Mouse (Mus musculus) heart, postnatal 25 days (tissue): ENCODE data around the gene Trim30d. TPM values are rescaled to one million over a fixed set of nuclear protein-coding genes. Genes with fewer than 3 reads are reported as not detected.
"Not testable (repeated sequence)": the region's sequence is repeated elsewhere in the genome, so short reads cannot be mapped to it uniquely, and the experiment has no call there.

Source experiments
- DNase-seq: peaks from one replicate; pipeline ENCODE4 v3.0.0; 2022; ENCODE audit warnings: low spot score
- intact Hi-C: fragments of 180-260 bp; cut with DNase I; formaldehyde crosslinking; loops from one replicate; pipeline ENCODE4 v1.15.1; 2025
- total RNA-seq, 2 experiments: library from RNA; stranded (reverse); gene quantifications; 2 replicates each; pipeline ENCODE4 v1.2.3; 2021

The Trim30d gene
- under 1 TPM; 0.36 to 0.57 TPM for total RNA-seq

DNA sequence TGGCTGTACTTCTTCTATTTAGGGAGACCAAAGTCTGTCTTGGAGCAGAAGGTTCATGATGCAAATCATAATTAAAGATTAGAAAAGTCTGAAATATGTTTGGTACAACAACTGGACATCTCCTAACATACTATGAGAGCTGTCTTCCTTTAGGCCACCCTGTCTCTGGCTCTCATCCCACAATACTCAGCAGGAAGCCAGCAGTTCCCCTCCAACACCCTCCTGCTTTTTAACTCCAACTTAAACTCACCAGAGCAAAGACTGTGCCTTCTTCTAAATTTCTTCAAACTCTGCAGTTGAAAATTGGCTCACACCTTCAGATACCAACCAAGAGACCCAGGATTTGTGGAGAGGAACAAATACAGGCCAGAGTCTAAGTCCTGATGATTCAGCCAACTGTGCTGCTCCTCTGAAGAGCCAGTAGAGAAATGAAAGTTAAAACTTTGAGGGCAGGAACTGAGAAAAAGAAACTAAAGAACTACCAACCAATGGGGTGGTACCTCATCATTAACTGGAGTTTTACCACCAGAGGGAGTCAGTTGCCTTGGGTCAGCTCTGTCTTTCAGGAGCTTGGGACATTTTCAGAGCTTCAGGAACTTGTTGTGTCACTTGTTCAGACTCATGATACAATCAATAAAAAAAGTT, at the start of gene Trim30d:
TSS of gene Trim30d (minus strand) at position 429 of the 645 bp plus-strand sequence.
- intact Hi-C loops, DNase-seq: not testable (repeated sequence)

- no peak for DNase-seq
- intact Hi-C loops = no loop called here
Measured at GRCm38 (mm10) chr7:104552700-104553099, 45.1 kb upstream of the Trim30d start.

- no peak for DNase-seq
- intact Hi-C loops = no loop called here
Measured at GRCm38 (mm10) chr7:104549833-104550232, 42.2 kb upstream of the Trim30d start, which contains the start of gene Olfr651. Gene Olfr651 (plus strand): TSS chr7:104550133.

GRCm38 (mm10) chr7:104501589-104502371, 5.9 kb downstream of the Trim30d start:
- no peak for DNase-seq
- intact Hi-C loops = no loop called here

DNA sequence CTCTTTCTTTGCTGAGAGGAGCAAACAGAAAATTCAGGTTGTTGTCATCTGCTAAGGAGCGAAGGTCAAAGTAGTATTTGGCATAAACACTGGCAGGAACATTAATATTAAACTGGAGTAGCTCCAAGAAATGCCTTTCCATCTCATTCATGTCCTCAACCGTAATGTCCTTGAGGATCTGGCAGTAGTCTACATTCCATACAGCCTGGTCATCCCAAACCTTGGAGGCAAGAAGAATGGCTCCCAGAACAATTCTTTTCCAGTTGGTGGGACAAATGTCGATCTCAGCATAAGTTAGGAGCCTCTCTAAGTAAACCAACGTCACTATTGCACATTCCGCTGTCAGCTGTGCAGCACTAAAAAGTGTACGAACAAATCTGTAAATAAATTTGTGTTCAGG, 6.5 kb downstream of the Trim30d start:
- DNase-seq, intact Hi-C loops: not testable (repeated sequence)

DNA sequence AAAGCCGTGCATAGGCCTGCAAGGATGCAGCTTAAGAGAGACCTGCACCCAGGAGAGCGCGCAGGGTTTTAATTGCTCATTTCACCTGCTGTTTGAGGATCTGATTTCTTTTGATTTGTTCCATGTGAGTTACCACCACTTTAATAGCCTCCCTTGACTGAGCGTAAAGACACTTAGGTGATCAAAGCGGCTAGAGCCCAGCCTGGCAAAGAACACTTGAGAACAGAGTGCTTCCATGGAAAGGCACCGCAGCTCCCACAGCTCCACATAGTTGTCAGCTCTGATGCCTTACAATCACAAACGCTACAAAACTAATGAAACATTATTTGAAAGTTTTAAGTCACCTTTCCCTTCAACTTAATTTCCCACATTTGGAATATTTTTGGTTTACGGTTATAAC, 8.2 kb downstream of the Trim30d start:
- intact Hi-C loops, DNase-seq: not testable (repeated sequence)

DNA sequence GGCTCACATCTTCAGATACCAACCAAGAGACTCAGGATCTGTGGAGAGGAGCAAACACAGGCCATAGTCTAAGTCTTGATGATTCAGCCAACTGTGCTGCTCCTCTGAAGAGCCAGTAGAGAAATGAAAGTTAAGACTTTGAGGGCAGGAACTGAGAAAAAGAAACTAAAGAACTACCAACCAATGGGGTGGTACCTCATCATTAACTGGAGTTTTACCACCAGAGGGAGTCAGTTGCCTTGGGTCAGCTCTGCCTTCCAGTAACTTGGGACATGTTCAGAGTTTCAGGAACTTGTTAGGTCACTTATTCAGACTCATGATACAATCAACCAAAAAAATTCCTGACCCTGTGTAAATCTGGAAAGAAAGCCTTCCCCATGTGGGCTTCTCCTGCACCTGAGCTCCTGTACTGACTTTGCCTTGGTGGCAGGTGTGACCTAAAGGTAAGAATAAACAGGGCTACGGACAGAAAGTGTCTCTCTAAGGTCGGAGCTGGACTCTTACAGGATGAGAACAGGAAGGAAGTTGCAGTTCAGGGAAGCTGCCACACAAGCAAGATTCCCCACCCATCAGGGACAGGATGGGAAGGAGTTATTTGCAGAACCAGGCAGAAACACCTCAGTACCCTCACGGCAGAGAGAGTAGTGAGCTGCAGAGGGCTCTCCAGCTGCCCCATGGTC, 42.4 kb downstream of the Trim30d start, which contains the start of gene Trim30a:
TSS of gene Trim30a (minus strand) at position 129 of the 680 bp plus-strand sequence.
- DNase-seq = no peak
- intact Hi-C loops = no loop called here

DNA sequence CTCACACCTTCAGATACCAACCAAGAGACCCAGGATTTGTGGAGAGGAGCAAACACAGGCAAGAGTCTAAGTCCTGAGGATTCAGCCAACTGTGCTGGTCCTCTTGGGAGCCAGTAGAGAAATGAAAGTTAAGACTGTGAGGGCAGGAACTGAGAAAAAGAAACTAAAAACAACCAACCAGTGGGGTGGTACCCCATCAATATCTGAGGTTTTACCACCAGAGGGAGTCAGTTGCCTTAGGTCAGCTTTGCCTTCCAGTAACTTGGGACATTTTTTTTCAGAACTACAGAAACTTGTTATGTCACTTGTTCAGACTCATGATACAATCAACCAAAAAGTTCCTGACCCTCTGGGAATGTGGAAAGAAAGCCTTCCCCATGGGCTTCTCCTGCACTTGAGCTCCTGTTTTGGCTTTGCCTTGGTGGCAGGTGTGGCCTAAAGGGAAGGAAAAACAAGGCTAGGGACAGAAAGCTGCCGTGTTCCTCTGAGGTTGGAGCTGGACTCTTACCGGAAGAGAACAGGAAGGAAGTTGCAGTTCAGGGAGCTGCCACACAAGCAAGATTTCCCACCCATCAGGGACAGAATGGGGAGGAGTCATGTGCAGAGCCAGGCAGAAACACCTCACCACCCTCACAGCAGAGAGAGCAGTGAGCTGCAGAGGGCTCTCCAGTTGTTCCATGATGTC, 61.5 kb downstream of the Trim30d start:
- intact Hi-C loops = loop anchor here (10.0 kb wide), 1 partner anchor 201 kb away; the partner anchor contains the start of gene Trim34a

More for the DNA sequence above, 61.5 kb downstream of the Trim30d start:
- no peak for DNase-seq

Other genes starting within 250 kb of the Trim30d start
- gene Trim5, start 219.8 kb downstream of the Trim30d start, total RNA-seq = 1 to 10 TPM; 2.2 to 2.3 TPM
- gene Trim12a, start 192.4 kb downstream of the Trim30d start, total RNA-seq = 1 to 10 TPM; 5.7 to 6.3 TPM
- under 1 TPM; 0.39 to 0.48 TPM for gene Trim34b, start 178.4 kb downstream of the Trim30d start, total RNA-seq
- gene Trim12c, start 154.5 kb downstream of the Trim30d start, total RNA-seq = 1 to 10 TPM; 5.0 to 5.2 TPM
- not detected for gene Trim30b, start 138.0 kb downstream of the Trim30d start, total RNA-seq
- gene Trim30c, start 107.0 kb downstream of the Trim30d start, total RNA-seq = not detected
- 1 to 10 TPM; 3.5 to 4.0 TPM for gene Trim30a, start 42.7 kb downstream of the Trim30d start, total RNA-seq
- gene Olfr651, start 42.3 kb upstream of the Trim30d start, total RNA-seq = not detected
- not detected for gene Olfr652, start 53.1 kb upstream of the Trim30d start, total RNA-seq
- not detected for gene Olfr653, start 69.5 kb upstream of the Trim30d start, total RNA-seq
- gene Olfr654, start 79.2 kb upstream of the Trim30d start, total RNA-seq = not detected
- not detected for gene Olfr655, start 93.9 kb upstream of the Trim30d start, total RNA-seq
- gene Olfr656, start 106.1 kb upstream of the Trim30d start, total RNA-seq = not detected
- not detected for gene Olfr657, start 116.9 kb upstream of the Trim30d start, total RNA-seq
- gene Olfr658, start 139.5 kb upstream of the Trim30d start, total RNA-seq = not detected
- not detected for gene Olfr659, start 158.9 kb upstream of the Trim30d start, total RNA-seq
- not detected for gene Olfr661, start 178.7 kb upstream of the Trim30d start, total RNA-seq